Mouse (Mus musculus): ENCODE measurements around the gene Cdk6. TPM values are rescaled to one million over a fixed set of nuclear protein-coding genes. Genes with fewer than 3 reads are reported as not detected.
"Not testable (repeated sequence)": the region's sequence is repeated elsewhere in the genome, so short reads cannot be mapped to it uniquely, and the experiment has no call there.

Gene Cdk6
- polyA plus RNA-seq, 1 experiment from 2014 or later = 28.1 TPM

- 79% methylated on average over 11 of the region's 11 CpGs for WGBS
- Histone ChIP-seq H3K27ac (replicated peaks) (no peak overlapping the region), H3K4me2 (no peak overlapping the region)
Observed at GRCm38 (mm10) chr5:3396910-3397575, 55.8 kb downstream of the Cdk6 start.

DNA sequence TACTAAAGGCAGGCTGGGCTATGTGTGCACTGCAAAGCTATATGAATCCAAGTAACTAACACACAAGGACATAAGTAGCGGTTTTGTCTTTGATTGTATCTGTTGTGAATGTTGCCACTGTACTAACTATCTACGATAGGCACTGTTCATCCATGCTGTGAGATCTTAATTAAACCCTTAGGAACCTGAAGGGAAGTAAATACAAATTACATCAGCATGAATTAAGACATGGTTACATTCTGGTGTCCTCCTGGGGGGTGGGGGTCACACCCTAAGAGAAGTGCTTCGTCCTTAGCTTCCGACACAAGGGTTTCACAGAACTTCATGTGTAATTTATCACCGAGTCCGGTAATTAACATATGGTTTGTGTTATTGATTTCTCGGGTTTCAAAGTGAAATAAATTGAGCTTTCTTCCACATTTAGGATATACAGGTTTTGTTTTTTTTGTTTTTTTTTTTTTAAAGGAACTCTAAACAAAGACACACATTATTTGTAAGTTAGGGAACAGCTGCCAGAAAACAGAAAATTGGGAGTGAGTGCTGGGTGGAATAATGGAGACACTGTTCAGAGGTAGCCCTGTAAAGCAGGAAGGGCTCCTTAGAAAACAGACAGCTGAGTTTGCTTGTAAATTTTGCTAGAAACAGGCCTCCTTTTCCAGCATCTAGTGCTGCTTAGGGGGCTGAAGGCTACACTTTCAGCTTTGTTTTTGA, 58.7 kb downstream of the Cdk6 start:
- ATAC-seq (ENCODE audit: extremely low read depth, insufficient number of reproducible peaks, low FRiP score, low TSS enrichment) = no peak
- WGBS = 78% methylated on average over 7 of the region's 7 CpGs
- Histone ChIP-seq H3K4me3 (no peak overlapping the region), H3K27ac (replicated peaks) (no peak overlapping the region), H3K36me3 (no peaks in the 10 kb centered on the region), H3K27me3 (replicated peaks) (no peaks in the 10 kb centered on the region), H3K4me1 (peaks cover 10% of the 10 kb centered on the region), H3K9me3 (no peaks in the 10 kb centered on the region), H3K4me2 (no peak overlapping the region), H3K9ac (no peak overlapping the region)

More at GRCm38 (mm10) chr5:3396910-3397575, 55.8 kb downstream of the Cdk6 start:
- Histone ChIP-seq H3K27me3 (replicated peaks) (no peaks in the 10 kb centered on the region), H3K36me3 (peaks cover 7% of the 10 kb centered on the region), H3K4me3 (no peak overlapping the region), H3K9ac (no peak overlapping the region), H3K9me3 (no peaks in the 10 kb centered on the region), H3K4me1 (peaks cover 6% of the 10 kb centered on the region)
- ATAC-seq (ENCODE audit: extremely low read depth, insufficient number of reproducible peaks, low FRiP score, low TSS enrichment) = no peak

DNA sequence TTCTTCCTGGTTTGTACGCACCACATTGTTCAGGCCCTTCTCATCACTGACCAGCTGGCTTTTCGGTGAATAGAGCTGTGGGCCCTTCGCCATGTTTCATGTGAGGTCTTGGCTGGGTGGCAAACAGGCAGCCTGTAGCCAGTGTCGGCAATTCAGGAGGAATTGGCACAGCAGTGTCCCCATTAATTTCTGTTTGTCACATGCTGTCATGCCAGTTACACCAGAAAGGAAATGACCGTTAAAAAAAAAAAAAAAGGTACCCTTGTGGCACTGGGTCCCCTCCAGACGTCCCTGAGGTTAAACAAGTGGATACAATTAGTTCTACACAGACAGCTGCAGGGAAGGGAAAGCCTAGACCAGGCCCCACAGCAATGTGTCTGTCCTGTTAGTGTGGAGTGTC, 63.8 kb downstream of the Cdk6 start:
- Histone ChIP-seq H3K9ac (no peak overlapping the region), H3K4me1 (peaks cover 4% of the 10 kb centered on the region; the same call in 1 of the 2 replicates), H3K4me2 (no peak overlapping the region), H3K4me3 (no peak overlapping the region), H3K9me3 (no peaks in the 10 kb centered on the region), H3K36me3 (no peaks in the 10 kb centered on the region), H3K27me3 (replicated peaks) (no peaks in the 10 kb centered on the region), H3K27ac (replicated peaks) (no peak overlapping the region)
- 68% methylated on average over 6 of the region's 6 CpGs for WGBS
- ATAC-seq (ENCODE audit: extremely low read depth, insufficient number of reproducible peaks, low FRiP score, low TSS enrichment) = no peak

GRCm38 (mm10) chr5:3405503-3405902, 64.2 kb downstream of the Cdk6 start:
- 88% methylated on average over 6 of the region's 6 CpGs for WGBS
- H3K4me2 ChIP-seq = no peak overlapping the region
- H3K9ac ChIP-seq = no peak overlapping the region
- no peaks in the 10 kb centered on the region for H3K36me3 ChIP-seq
- peaks cover 4% of the 10 kb centered on the region; the same call in 1 of the 2 replicates for H3K4me1 ChIP-seq
- no peak overlapping the region for H3K4me3 ChIP-seq
- no peak overlapping the region for H3K27ac ChIP-seq (replicated peaks)
- no peak for ATAC-seq (ENCODE audit: extremely low read depth, insufficient number of reproducible peaks, low FRiP score, low TSS enrichment)
- H3K27me3 ChIP-seq (replicated peaks) = no peaks in the 10 kb centered on the region
- H3K9me3 ChIP-seq = no peaks in the 10 kb centered on the region

GRCm38 (mm10) chr5:3407926-3408325, 66.6 kb downstream of the Cdk6 start:
- H3K4me2 ChIP-seq = no peak overlapping the region
- ATAC-seq (ENCODE audit: extremely low read depth, insufficient number of reproducible peaks, low FRiP score, low TSS enrichment) = no peak
- peaks cover 13% of the 10 kb centered on the region for H3K4me1 ChIP-seq
- H3K27ac ChIP-seq (replicated peaks) = no peak overlapping the region
- peaks cover 1% of the 10 kb centered on the region; the same call in 1 of the 2 replicates for H3K9me3 ChIP-seq
- no peak overlapping the region for H3K4me3 ChIP-seq
- 84% methylated on average over 9 of the region's 9 CpGs for WGBS
- H3K27me3 ChIP-seq (replicated peaks) = no peaks in the 10 kb centered on the region
- H3K9ac ChIP-seq = no peak overlapping the region
- no peaks in the 10 kb centered on the region for H3K36me3 ChIP-seq

- H3K27me3 ChIP-seq (replicated peaks); H3K27ac ChIP-seq (replicated peaks); H3K4me2 ChIP-seq; H3K4me3 ChIP-seq; ATAC-seq (ENCODE audit: extremely low read depth, insufficient number of reproducible peaks, low FRiP score, low TSS enrichment); H3K9me3 ChIP-seq; H3K9ac ChIP-seq; H3K36me3 ChIP-seq: not testable (repeated sequence)
- 79% methylated on average over 1 of the region's 1 CpGs for WGBS
- H3K4me1 ChIP-seq = peaks cover 22% of the 10 kb centered on the region
Observed at GRCm38 (mm10) chr5:3418183-3418582, 76.9 kb downstream of the Cdk6 start.

- no peaks in the 10 kb centered on the region for H3K27me3 ChIP-seq (replicated peaks)
Observed at GRCm38 (mm10) chr5:3420094-3420831, 79.0 kb downstream of the Cdk6 start.

GRCm38 (mm10) chr5:3420832-3421228, 79.5 kb downstream of the Cdk6 start:
- Histone ChIP-seq H3K27me3 (replicated peaks) (no peaks in the 10 kb centered on the region), H3K9me3 (no peaks in the 10 kb centered on the region), H3K9ac (no peak overlapping the region), H3K27ac (replicated peaks) (peak overlapping the region; percentile 13; the same call in 1 of the 2 replicates), H3K4me1 (peaks cover 11% of the 10 kb centered on the region), H3K4me2 (no peak overlapping the region), H3K36me3 (no peaks in the 10 kb centered on the region), H3K4me3 (no peak overlapping the region)
- no peak for ATAC-seq (ENCODE audit: extremely low read depth, insufficient number of reproducible peaks, low FRiP score, low TSS enrichment)
- 60% methylated on average over 3 of the region's 3 CpGs for WGBS

More at GRCm38 (mm10) chr5:3420094-3420831, 79.0 kb downstream of the Cdk6 start:
- Histone ChIP-seq H3K9me3 (no peaks in the 10 kb centered on the region), H3K4me3 (no peak overlapping the region), H3K9ac (0 out of 2 replicates have a peak overlapping the region, but pooled peaks have one; percentile 14), H3K36me3 (no peaks in the 10 kb centered on the region), H3K4me1 (peaks cover 15% of the 10 kb centered on the region), H3K27ac (replicated peaks) (peak overlapping the region; percentile 70), H3K4me2 (peak overlapping the region; percentile 25; the same call in 1 of the 2 replicates)
- WGBS = 65% methylated on average over 10 of the region's 10 CpGs
- no peak for ATAC-seq (ENCODE audit: extremely low read depth, insufficient number of reproducible peaks, low FRiP score, low TSS enrichment)

GRCm38 (mm10) chr5:3433131-3433700, 91.9 kb downstream of the Cdk6 start:
- H3K4me1 ChIP-seq; H3K27ac ChIP-seq (replicated peaks); H3K9me3 ChIP-seq; ATAC-seq (ENCODE audit: extremely low read depth, insufficient number of reproducible peaks, low FRiP score, low TSS enrichment); H3K9ac ChIP-seq; H3K27me3 ChIP-seq (replicated peaks); H3K36me3 ChIP-seq; H3K4me3 ChIP-seq: not testable (repeated sequence)
- WGBS = 66% methylated on average over 20 of the region's 20 CpGs
- peak overlapping the region; percentile 13 for H3K4me2 ChIP-seq

DNA sequence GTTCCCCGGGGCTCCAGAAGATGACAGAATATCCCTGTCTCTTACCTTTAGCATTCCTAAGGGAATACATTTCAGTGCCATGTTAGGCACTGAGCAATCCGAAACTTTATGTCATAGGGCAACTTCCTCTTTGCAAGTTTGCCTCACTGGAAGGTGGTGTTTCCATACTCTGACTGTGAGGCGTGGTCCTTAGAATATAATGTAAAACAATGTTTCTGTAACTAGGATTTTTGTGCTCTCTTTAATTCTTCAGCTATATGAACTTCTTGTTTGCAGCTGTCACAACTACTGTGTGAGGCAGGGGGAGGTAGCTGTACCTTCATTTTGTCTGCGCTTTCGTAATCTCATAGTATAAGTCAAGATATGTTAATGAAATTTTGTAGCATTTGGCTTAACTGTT, 92.8 kb downstream of the Cdk6 start:
- not testable (repeated sequence) for H3K4me1 ChIP-seq; H3K36me3 ChIP-seq; H3K27me3 ChIP-seq (replicated peaks); ATAC-seq (ENCODE audit: extremely low read depth, insufficient number of reproducible peaks, low FRiP score, low TSS enrichment); H3K4me2 ChIP-seq; H3K9me3 ChIP-seq; H3K4me3 ChIP-seq; H3K9ac ChIP-seq; H3K27ac ChIP-seq (replicated peaks)
- 87% methylated on average over 5 of the region's 5 CpGs for WGBS

GRCm38 (mm10) chr5:3438453-3439003, 97.2 kb downstream of the Cdk6 start:
- not testable (repeated sequence) for H3K27ac ChIP-seq (replicated peaks); H3K4me3 ChIP-seq; H3K4me1 ChIP-seq; ATAC-seq (ENCODE audit: extremely low read depth, insufficient number of reproducible peaks, low FRiP score, low TSS enrichment); H3K27me3 ChIP-seq (replicated peaks); H3K9me3 ChIP-seq; H3K9ac ChIP-seq; H3K36me3 ChIP-seq; H3K4me2 ChIP-seq
- 74% methylated on average over 9 of the region's 9 CpGs for WGBS
